ENCODE assay signal across 8 mouse cellular contexts in the genomic region with DNA sequence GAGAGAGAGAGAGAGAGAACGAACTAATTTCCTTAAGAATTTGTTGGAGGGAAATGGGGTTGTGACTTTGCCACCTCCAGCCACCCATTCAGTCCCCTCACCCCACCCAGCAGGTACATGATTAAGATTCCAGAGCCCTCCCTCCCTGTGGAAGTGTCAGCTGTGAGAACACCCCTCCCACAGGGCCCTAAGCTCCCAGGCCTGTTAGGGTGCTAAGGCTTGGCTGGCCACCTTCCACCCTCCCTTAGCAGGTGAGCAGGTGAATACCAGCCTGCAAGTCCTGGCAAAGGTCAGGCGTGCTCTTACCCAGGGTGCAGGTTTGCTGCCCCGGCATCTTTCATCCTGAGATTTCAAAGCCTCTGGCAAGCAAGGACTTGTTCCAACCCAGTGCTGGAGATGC. TPM values are rescaled to one million over a fixed set of nuclear protein-coding genes. Genes with fewer than 3 reads are reported as not detected.
DNase-seq lines count a peak whose midpoint lies in the region; ATAC-seq lines count a peak whose summit lies in the region.
"Had no signal": no experiment of that assay in that cellular context is flagged by ENCODE, and none has a peak within 500 bp of the region (broad histone marks: within the 10 kb centered on the region; RNA-seq: fewer than 3 reads in every experiment).

No protein-coding gene starts in this region.

- no peaks in the 10 kb centered on the region for H3K36me3 ChIP-seq in embryonic facial prominence, embryonic 14.5 days (ENCODE audit: control insufficient read depth, insufficient read depth, low read length)
- H3K36me3 ChIP-seq in kidney, embryonic 15.5 days, result no peaks in the 10 kb centered on the region

- no peaks in the 10 kb centered on the region for H3K9me3 ChIP-seq in embryonic facial prominence, embryonic 14.5 days (ENCODE audit: control insufficient read depth, low read length)
- H3K9me3 ChIP-seq in kidney, embryonic 15.5 days (replicated peaks), result no peaks in the 10 kb centered on the region

- H3K4me1 ChIP-seq in brown adipose tissue, adult 24 weeks (ENCODE audit: control insufficient read depth, insufficient read depth, insufficient read length, low read length), result peaks cover 16% of the 10 kb centered on the region
- peaks cover 73% of the 10 kb centered on the region for H3K4me1 ChIP-seq in embryonic facial prominence, embryonic 14.5 days (ENCODE audit: control insufficient read depth, insufficient read depth, low read length)
- peaks cover 89% of the 10 kb centered on the region for H3K4me1 ChIP-seq in kidney, embryonic 15.5 days

- H3K4me2 ChIP-seq in embryonic facial prominence, embryonic 14.5 days (ENCODE audit: low read depth, low read length), result peak overlapping the region; percentile 91
- peak overlapping the region; percentile 72 for H3K4me2 ChIP-seq in kidney, embryonic 15.5 days

- H3K27me3 ChIP-seq in embryonic facial prominence, embryonic 14.5 days (replicated peaks; ENCODE audit: control insufficient read depth, insufficient read depth, low read length), result no peaks in the 10 kb centered on the region
- no peaks in the 10 kb centered on the region for H3K27me3 ChIP-seq in kidney, embryonic 15.5 days

- DNase-seq in embryonic facial prominence, embryonic 14.5 days (ENCODE audit: low spot score), result no peak
- DNase-seq in lung, postnatal 4 days, result peak; percentile 52 to 76
- DNase-seq in c-Kit-positive CD71-positive TER-119-positive erythroid progenitor cells, embryonic 14.5 days (ENCODE audit: low spot score), result no peak
- DNase-seq in layer of hippocampus, postnatal 14 days (ENCODE audit: low spot score in 2 of 2), result no peak
- no peak for DNase-seq in spleen, postnatal 36 days (ENCODE audit: low spot score in 2 of 2)
- DNase-seq: thymus, postnatal 4 days had no signal

- H3K9ac ChIP-seq in embryonic facial prominence, embryonic 14.5 days (ENCODE audit: low read depth, low read length), result peak overlapping the region; percentile 92
- H3K9ac ChIP-seq in kidney, embryonic 15.5 days, result no peak overlapping the region

- ATAC-seq in embryonic facial prominence, embryonic 14.5 days (ENCODE audit: low read depth), result no peak
- ATAC-seq in kidney, embryonic 15.5 days (replicated peaks; ENCODE audit: low FRiP score), result no peak

- WGBS in embryonic facial prominence, embryonic 14.5 days, result 59% methylated on average over 3 of the region's 3 CpGs
- WGBS in kidney, embryonic 15.5 days, result 66% methylated on average over 3 of the region's 3 CpGs

- peak overlapping the region; percentile 71 for H3K4me3 ChIP-seq in brown adipose tissue, adult 24 weeks (ENCODE audit: insufficient read depth, low read depth, low read length)
- peak overlapping the region; percentile 88 for H3K4me3 ChIP-seq in embryonic facial prominence, embryonic 14.5 days (ENCODE audit: low read depth, low read length)
- peak overlapping the region; percentile 83 for H3K4me3 ChIP-seq in kidney, embryonic 15.5 days (replicated peaks)

- no peak overlapping the region for H3K27ac ChIP-seq in brown adipose tissue, adult 24 weeks (replicated peaks; ENCODE audit: low read depth, low read length)
- no peak overlapping the region for H3K27ac ChIP-seq in embryonic facial prominence, embryonic 14.5 days (replicated peaks; ENCODE audit: low read depth, low read length)
- H3K27ac ChIP-seq in kidney, embryonic 15.5 days, result peak overlapping the region; percentile 94; the same call in 1 of the 2 replicates

RNA-seq across cellular contexts. Expression of gene Fam129b, which starts 2.5 kb away (rescaled TPM):
- polyA plus RNA-seq in brown adipose tissue, adult 24 weeks (2012; ENCODE audit: insufficient read depth, insufficient read length, missing spikeins), result 4.9 and 5.9 TPM in 2 replicates
- polyA plus RNA-seq in embryonic facial prominence, embryonic 14.5 days (2014; fragmentation: Nextera tagmentation; extraction: Ambion mirVana), result 38.4 and 39.0 TPM in 2 replicates
- polyA plus RNA-seq in kidney, embryonic 15.5 days (2015; fragmentation: Nextera tagmentation; extraction: Ambion mirVana), result 44.5 and 47.7 TPM in 2 replicates
- total RNA-seq in layer of hippocampus, postnatal 14 days (2021), result 10 to 100 TPM; 15.2 to 18.7 TPM

RNA-seq across cellular contexts. Expression of gene Stxbp1, which starts 31.4 kb away (rescaled TPM):
- 2.8 and 4.0 TPM in 2 replicates for polyA plus RNA-seq in brown adipose tissue, adult 24 weeks (2012; ENCODE audit: insufficient read depth, insufficient read length, missing spikeins)
- polyA plus RNA-seq in embryonic facial prominence, embryonic 14.5 days (2014; fragmentation: Nextera tagmentation; extraction: Ambion mirVana), result 26.8 and 29.7 TPM in 2 replicates
- polyA plus RNA-seq in kidney, embryonic 15.5 days (2015; fragmentation: Nextera tagmentation; extraction: Ambion mirVana), result 16.5 and 19.3 TPM in 2 replicates
- total RNA-seq in layer of hippocampus, postnatal 14 days (2021), result 100 to 1,000 TPM; 601 to 619 TPM

Comparison
In these comparisons a context has a peak if more than half of its experiments do, and no peak if none do; other contexts are left out.
1. DNase-seq: peak in lung, postnatal 4 days (2 of 2); none in embryonic facial prominence, embryonic 14.5 days (single experiment), c-Kit-positive CD71-positive TER-119-positive erythroid progenitor cells, embryonic 14.5 days (single experiment), layer of hippocampus, postnatal 14 days (0 of 2) and spleen, postnatal 36 days (0 of 2).
2. Peak in every context shown above with its lines, with median percentiles within 50 percentile points of each other: H3K4me3 ChIP-seq.